Comparison of ENCODE assay signal across 9 mouse cellular contexts in the genomic region with DNA sequence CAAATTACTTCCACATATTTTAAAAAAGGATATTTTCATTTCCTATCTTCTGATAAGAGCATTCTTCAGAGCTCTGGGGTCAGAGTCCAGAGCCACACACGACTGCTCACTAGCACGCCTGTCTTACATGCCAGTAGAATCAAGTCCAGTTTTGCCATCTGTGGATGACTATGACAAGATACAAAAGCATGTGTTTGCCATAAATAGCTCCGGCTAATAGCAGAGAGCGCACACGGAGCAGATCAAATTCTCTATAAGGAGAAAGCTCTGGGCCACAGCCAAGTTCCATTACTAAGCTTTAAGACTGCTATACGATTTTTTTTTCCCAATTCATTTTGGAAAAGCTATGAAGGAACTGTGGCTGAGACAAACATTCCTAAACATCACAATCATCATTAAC. TPM values are rescaled to one million over a fixed set of nuclear protein-coding genes. Genes with fewer than 3 reads are reported as not detected.
DNase-seq lines count a peak whose midpoint lies in the region; ATAC-seq and TF ChIP-seq lines count a peak whose summit lies in the region.
"Had no signal": no experiment of that assay in that cellular context is flagged by ENCODE, and none has a peak within 500 bp of the region (broad histone marks: within the 10 kb centered on the region; RNA-seq: fewer than 3 reads in every experiment).

No protein-coding gene starts in this region.

- H3K9ac ChIP-seq in lung, postnatal 0 days (replicated peaks; ENCODE audit: low read depth): no peak overlapping the region
- peak overlapping the region; percentile 50 for H3K9ac ChIP-seq in heart, embryonic 13.5 days

- no peak overlapping the region for H3K4me3 ChIP-seq in lung, postnatal 0 days (ENCODE audit: low read depth, low read length)
- H3K4me3 ChIP-seq in heart, embryonic 13.5 days: peak overlapping the region; percentile 26

- intact Hi-C loops in heart, postnatal 36 days (cut with DNase I): no loop called here

- peak; percentile 27 to 42 for DNase-seq in heart, adult 18-20 months
- no peak for DNase-seq in heart, postnatal 36 days
- peak; percentile 40 for DNase-seq in lung, postnatal 0 days (ENCODE audit: low spot score)
- DNase-seq in lung, postnatal 25 days (ENCODE audit: low spot score): no peak
- DNase-seq in skeletal muscle tissue, adult 2 months (ENCODE audit: low read depth, low spot score): peak; percentile 56
- DNase-seq in adrenal gland, adult 18-20 months (ENCODE audit: low spot score in 2 of 2): no peak
- DNase-seq in thymus, postnatal 25 days: no peak

- ATAC-seq in lung, postnatal 0 days: no peak
- ATAC-seq in heart, embryonic 13.5 days (ENCODE audit: extremely low read depth, insufficient number of reproducible peaks, low FRiP score, low TSS enrichment): no peak

- 45% methylated on average over 6 of the region's 6 CpGs for WGBS in lung, postnatal 0 days
- WGBS in heart, embryonic 13.5 days: 16% methylated on average over 6 of the region's 6 CpGs

- peaks cover 4% of the 10 kb centered on the region; the same call in 1 of the 2 replicates for H3K36me3 ChIP-seq in lung, postnatal 0 days (ENCODE audit: insufficient read depth, low read length)
- H3K36me3 ChIP-seq in heart, embryonic 13.5 days: peaks cover 56% of the 10 kb centered on the region

- TF ChIP-seq CTCF in lung, postnatal 0 days (IDR thresholded peaks at IDR 0.05): no peak

- no peak overlapping the region for H3K27ac ChIP-seq in lung, postnatal 0 days (ENCODE audit: low read length)
- H3K27ac ChIP-seq in heart, embryonic 13.5 days (replicated peaks): peak overlapping the region; percentile 82

- no peaks in the 10 kb centered on the region for H3K27me3 ChIP-seq in lung, postnatal 0 days (replicated peaks; ENCODE audit: insufficient read depth, low read length)
- H3K27me3 ChIP-seq in heart, embryonic 13.5 days (replicated peaks): no peaks in the 10 kb centered on the region
- H3K27me3 ChIP-seq: CH12.LX had no signal

- TF ChIP-seq EP300 in lung, postnatal 0 days (IDR thresholded peaks at IDR 0.05): no peak

- H3K4me2 ChIP-seq in lung, postnatal 0 days (replicated peaks; ENCODE audit: low read depth, low read length): no peak overlapping the region
- H3K4me2 ChIP-seq in heart, embryonic 13.5 days: peak overlapping the region; percentile 58

- H3K4me1 ChIP-seq in lung, postnatal 0 days (ENCODE audit: insufficient read depth, low read depth, low read length): peaks cover 6% of the 10 kb centered on the region; the same call in 1 of the 2 replicates
- H3K4me1 ChIP-seq in heart, embryonic 13.5 days: peaks cover 40% of the 10 kb centered on the region

- no peaks in the 10 kb centered on the region for H3K9me3 ChIP-seq in lung, postnatal 0 days (ENCODE audit: low read length)
- H3K9me3 ChIP-seq in heart, embryonic 13.5 days: no peaks in the 10 kb centered on the region

RNA-seq across cellular contexts. Expression of gene Cfl2, which starts 3.1 kb away (rescaled TPM):
- total RNA-seq in heart, adult 18-20 months (2021): 100 to 1,000 TPM; 393 to 400 TPM
- 100 to 1,000 TPM; 379 to 384 TPM for total RNA-seq in heart, postnatal 36 days (2021)
- polyA plus RNA-seq in lung, postnatal 0 days (2015; fragmentation: Nextera tagmentation; extraction: Ambion mirVana): 122 and 129 TPM in 2 replicates
- polyA plus RNA-seq in heart, embryonic 13.5 days (2015; fragmentation: Nextera tagmentation; extraction: Ambion mirVana): 416 and 457 TPM in 2 replicates
- 100 to 1,000 TPM; 121 to 137 TPM for total RNA-seq in adrenal gland, adult 18-20 months (2021)

Comparison
In these comparisons a context has a peak if more than half of its experiments do, and no peak if none do; other contexts are left out.
1. DNase-seq: peak in heart, adult 18-20 months (2 of 2), lung, postnatal 0 days (single experiment) and skeletal muscle tissue, adult 2 months (single experiment); none in heart, postnatal 36 days (0 of 2), lung, postnatal 25 days (single experiment), adrenal gland, adult 18-20 months (0 of 2) and thymus, postnatal 25 days (single experiment).